Mouse (Mus musculus) 416B (cell line): ENCODE results near the gene Gm20388.

Source experiments
- DNase-seq: peaks from one replicate; pipeline ENCODE4 v3.0.0; 2011; ENCODE audit warnings: low read depth

The Gm20388 gene

GRCm38 (mm10) chr8:120510035-120510416 is 599.4 kb downstream of the Gm20388 start:
- peak; percentile 85 for DNase-seq

- no peak for DNase-seq
Measured at GRCm38 (mm10) chr8:120510863-120511457, 600.3 kb downstream of the Gm20388 start.

GRCm38 (mm10) chr8:120511737-120512136 is 601.1 kb downstream of the Gm20388 start:
- no peak for DNase-seq

GRCm38 (mm10) chr8:120512326-120512725 is 601.7 kb downstream of the Gm20388 start:
- no peak for DNase-seq

- DNase-seq: no peak
Measured at GRCm38 (mm10) chr8:120513145-120513544, 602.5 kb downstream of the Gm20388 start.

GRCm38 (mm10) chr8:120513638-120514461 is 603.2 kb downstream of the Gm20388 start:
- DNase-seq: no peak

- no peak for DNase-seq
Measured at GRCm38 (mm10) chr8:120515214-120515613, 604.6 kb downstream of the Gm20388 start.

- DNase-seq: no peak
Measured at GRCm38 (mm10) chr8:120515650-120516049, 605.0 kb downstream of the Gm20388 start.

- DNase-seq: no peak
Measured at GRCm38 (mm10) chr8:120516182-120516755, 605.6 kb downstream of the Gm20388 start.

GRCm38 (mm10) chr8:120517666-120518410 is 607.2 kb downstream of the Gm20388 start:
- no peak for DNase-seq

- no peak for DNase-seq
Measured at GRCm38 (mm10) chr8:120518736-120519534, 608.3 kb downstream of the Gm20388 start.

- no peak for DNase-seq
Measured at GRCm38 (mm10) chr8:120520287-120520686, 609.6 kb downstream of the Gm20388 start.

GRCm38 (mm10) chr8:120520707-120521590 is 610.3 kb downstream of the Gm20388 start:
- no peak for DNase-seq

GRCm38 (mm10) chr8:120521591-120521965 is 610.9 kb downstream of the Gm20388 start:
- DNase-seq: no peak

- DNase-seq: peak; percentile 40
Measured at GRCm38 (mm10) chr8:120523641-120524040, 613.0 kb downstream of the Gm20388 start.

- no peak for DNase-seq
Measured at GRCm38 (mm10) chr8:120525135-120525534, 614.5 kb downstream of the Gm20388 start.

- no peak for DNase-seq
Measured at GRCm38 (mm10) chr8:120525832-120526231, 615.2 kb downstream of the Gm20388 start.

GRCm38 (mm10) chr8:120526577-120526976 is 615.9 kb downstream of the Gm20388 start:
- no peak for DNase-seq

- DNase-seq: no peak
Measured at GRCm38 (mm10) chr8:120528332-120528731, 617.7 kb downstream of the Gm20388 start.

GRCm38 (mm10) chr8:120529226-120529625 is 618.6 kb downstream of the Gm20388 start:
- peak; percentile 69 for DNase-seq
